Mouse (Mus musculus): ENCODE measurements around the gene Hbs1l. TPM values are rescaled to one million over a fixed set of nuclear protein-coding genes. Genes with fewer than 3 reads are reported as not detected.

Hbs1l gene
- polyA plus RNA-seq, 1 experiment from 2014 or later = 111 TPM

DNA sequence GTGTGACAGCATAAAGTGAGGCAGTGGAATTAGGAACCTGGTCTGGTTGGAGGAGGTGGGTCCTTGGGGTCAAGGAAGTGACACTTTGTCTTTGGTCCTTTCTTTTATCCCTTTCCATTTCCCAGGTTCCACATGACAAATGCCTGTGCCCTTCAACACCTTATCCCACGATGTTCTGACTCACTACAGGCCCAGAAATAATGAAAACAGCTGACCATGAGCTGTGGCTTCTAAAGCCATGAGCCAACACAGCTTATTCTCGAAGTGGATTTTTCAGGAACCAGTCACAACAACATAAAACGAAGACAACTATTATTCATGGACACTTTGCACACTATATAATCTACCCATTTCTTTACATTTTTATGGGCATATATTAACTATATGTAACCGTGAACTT lies 119.3 kb downstream of the Hbs1l start:
- Histone ChIP-seq H3K9ac (no peak overlapping the region), H3K4me2 (replicated peaks) (no peak overlapping the region), H3K27ac (no peak overlapping the region), H3K4me3 (no peak overlapping the region), H3K4me1 (no peaks in the 10 kb centered on the region), H3K27me3 (no peaks in the 10 kb centered on the region), H3K36me3 (no peaks in the 10 kb centered on the region), H3K9me3 (no peaks in the 10 kb centered on the region)
- WGBS = 80% methylated on average over 4 of the region's 4 CpGs
- no peak for ATAC-seq (ENCODE audit: insufficient number of reproducible peaks, insufficient read depth, low FRiP score, low TSS enrichment)

DNA sequence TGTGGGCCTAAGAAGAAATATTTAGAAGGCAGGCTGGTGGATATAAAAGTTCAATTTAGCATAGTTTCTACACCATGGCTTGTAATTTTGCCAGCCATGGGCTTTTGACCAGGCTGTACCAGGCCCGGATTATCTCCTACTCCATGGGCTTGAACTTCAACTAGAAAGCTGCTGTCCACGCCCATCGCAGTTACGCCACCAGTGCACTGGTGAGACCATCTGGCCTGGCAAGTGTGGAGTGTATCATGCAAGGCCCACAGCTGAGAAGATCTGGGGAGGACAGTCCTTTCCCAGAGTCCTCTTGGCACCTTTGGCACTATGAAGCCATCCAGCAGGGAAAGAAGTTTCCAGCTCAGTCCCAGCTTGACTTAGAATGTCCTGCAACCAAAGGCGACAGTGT lies 120.4 kb downstream of the Hbs1l start:
- Histone ChIP-seq H3K36me3 (no peaks in the 10 kb centered on the region), H3K9ac (no peak overlapping the region)

More for the DNA sequence above, 120.4 kb downstream of the Hbs1l start:
- Histone ChIP-seq H3K27ac (no peak overlapping the region), H3K4me3 (no peak overlapping the region), H3K9me3 (no peaks in the 10 kb centered on the region), H3K27me3 (no peaks in the 10 kb centered on the region), H3K4me2 (replicated peaks) (no peak overlapping the region), H3K4me1 (no peaks in the 10 kb centered on the region)
- 90% methylated on average over 5 of the region's 5 CpGs for WGBS
- ATAC-seq (ENCODE audit: insufficient number of reproducible peaks, insufficient read depth, low FRiP score, low TSS enrichment) = no peak

Other genes with a start within 250 kb of the Hbs1l start
- 6.0 and 7.4 TPM in 2 replicates for gene Myb, start 135.0 kb upstream of the Hbs1l start, polyA plus RNA-seq (2016; fragmentation: Nextera tagmentation; extraction: Ambion mirVana)
- 0.06 TPM in 1 of 2 replicates, not detected in the other for gene Aldh8a1, start 81.3 kb downstream of the Hbs1l start, polyA plus RNA-seq (2016; fragmentation: Nextera tagmentation; extraction: Ambion mirVana)

Measured in embryonic facial prominence, embryonic 12.5 days (tissue).